11 mouse cellular contexts compared by ENCODE assay signal in the genomic region with DNA sequence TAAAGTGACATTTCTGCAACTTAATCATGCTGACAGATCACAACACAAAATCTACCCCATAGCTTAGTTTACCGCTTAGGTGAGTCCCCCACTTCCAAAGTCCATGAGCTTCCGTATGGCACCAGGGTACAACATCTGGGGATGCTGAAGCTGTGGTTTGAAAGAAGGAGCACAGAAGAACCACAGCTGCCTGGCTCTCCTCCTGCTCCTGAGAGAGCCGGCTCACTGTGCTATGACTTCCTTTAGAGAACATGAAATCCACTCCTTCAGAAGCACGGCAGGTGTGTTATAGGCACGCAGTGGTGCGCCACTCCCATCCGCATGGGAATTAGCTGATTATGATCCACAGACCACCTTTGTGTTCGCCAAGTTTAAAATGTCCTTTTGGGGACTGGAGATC.
"Had no signal": no experiment of that assay in that cellular context is flagged by ENCODE, and none has a peak within 500 bp of the region (broad histone marks: within the 10 kb centered on the region; RNA-seq: fewer than 3 reads in every experiment).

No protein-coding gene starts in this region.

- H3K27me3 ChIP-seq: neural tube, embryonic 12.5 days; neural tube, embryonic 13.5 days; neural tube, embryonic 15.5 days; stomach, embryonic 15.5 days had no signal

- DNase-seq: retina, postnatal 1 day; right cerebral cortex, adult 18-20 months; right cerebral cortex, postnatal 14 days; right cerebral cortex, postnatal 25 days; right cerebral cortex, postnatal 4 days; spleen, adult 18-20 months had no signal

- H3K4me1 ChIP-seq: neural tube, embryonic 12.5 days; neural tube, embryonic 13.5 days; neural tube, embryonic 15.5 days had no signal

- H3K9ac ChIP-seq: neural tube, embryonic 12.5 days; neural tube, embryonic 13.5 days; neural tube, embryonic 15.5 days; stomach, embryonic 15.5 days had no signal

- H3K4me3 ChIP-seq: myocyte; neural tube, embryonic 12.5 days; neural tube, embryonic 13.5 days; neural tube, embryonic 15.5 days; stomach, embryonic 15.5 days had no signal

- H3K36me3 ChIP-seq: neural tube, embryonic 12.5 days; neural tube, embryonic 13.5 days; neural tube, embryonic 15.5 days; stomach, embryonic 15.5 days had no signal

- H3K9me3 ChIP-seq: neural tube, embryonic 12.5 days; neural tube, embryonic 13.5 days; neural tube, embryonic 15.5 days; stomach, embryonic 15.5 days had no signal

- H3K4me2 ChIP-seq: neural tube, embryonic 12.5 days; neural tube, embryonic 13.5 days; neural tube, embryonic 15.5 days; stomach, embryonic 15.5 days had no signal

- H3K27ac ChIP-seq: neural tube, embryonic 12.5 days; neural tube, embryonic 13.5 days; neural tube, embryonic 15.5 days had no signal
